Mouse (Mus musculus) cerebellum, adult 2 months (tissue): ENCODE data around the gene Psmc3. TPM values are rescaled to one million over a fixed set of nuclear protein-coding genes. Genes with fewer than 3 reads are reported as not detected.

ENCODE experiments used
- DNase-seq, 2 experiments: peaks; one replicate each; pipeline ENCODE4 v3.0.0; 2021
- H3K27ac ChIP-seq: fragments of 200-500 bp; 2 replicates; pipeline ENCODE4 v1.5.1; 2012; ENCODE audit warnings: low read length, control low read depth, inconsistent platforms; ENCODE audit not compliant: insufficient read depth
- H3K27me3 ChIP-seq: fragments of 200-500 bp; 2 replicates; pipeline ENCODE4 v1.6.1; 2012; ENCODE audit warnings: inconsistent platforms, mild to moderate bottlenecking, low read length, moderate library complexity; ENCODE audit not compliant: control insufficient read depth, insufficient read depth
- H3K4me1 ChIP-seq: fragments of 200-500 bp; 2 replicates; pipeline ENCODE4 v1.6.1; 2011; ENCODE audit warnings: low read length; ENCODE audit not compliant: control insufficient read depth, insufficient read depth
- H3K4me3 ChIP-seq: fragments of 200-500 bp; replicated peaks from 2 replicates; pipeline ENCODE3; 2011; ENCODE audit warnings: mild to moderate bottlenecking, low read depth, low read length, control low read depth; ENCODE audit not compliant: insufficient read depth
- CTCF ChIP-seq: fragments of 200-500 bp; IDR thresholded peaks from 2 replicates; pipeline ENCODE4 v1.5.1; 2011; ENCODE audit warnings: low read depth, mild to moderate bottlenecking, control low read depth, low read length, moderate library complexity, borderline replicate concordance; ENCODE audit not compliant: insufficient read depth
- POLR2A ChIP-seq: fragments of 200-500 bp; IDR thresholded peaks from 2 replicates; pipeline ENCODE4 v1.6.1; 2011; ENCODE audit warnings: low read length, control low read depth, borderline replicate concordance; ENCODE audit not compliant: insufficient read depth
- WGBS: fragments of 180-500 bp; shearing (Covaris S2); methylation state at CpG from one replicate; pipeline ENCODE4 v1.1.7; 2018; 5-methylcytosine and 5-hydroxymethylcytosine counted together
- polyA plus RNA-seq: library from polyadenylated mRNA; depleted of rRNA; stranded (reverse); fragments of >200 nt; gene quantifications from 2 replicates; pipeline ENCODE4 v1.2.3, GENCODE M21; 2012

Gene Psmc3
- polyA plus RNA-seq, 1 experiment = 199 TPM

DNA sequence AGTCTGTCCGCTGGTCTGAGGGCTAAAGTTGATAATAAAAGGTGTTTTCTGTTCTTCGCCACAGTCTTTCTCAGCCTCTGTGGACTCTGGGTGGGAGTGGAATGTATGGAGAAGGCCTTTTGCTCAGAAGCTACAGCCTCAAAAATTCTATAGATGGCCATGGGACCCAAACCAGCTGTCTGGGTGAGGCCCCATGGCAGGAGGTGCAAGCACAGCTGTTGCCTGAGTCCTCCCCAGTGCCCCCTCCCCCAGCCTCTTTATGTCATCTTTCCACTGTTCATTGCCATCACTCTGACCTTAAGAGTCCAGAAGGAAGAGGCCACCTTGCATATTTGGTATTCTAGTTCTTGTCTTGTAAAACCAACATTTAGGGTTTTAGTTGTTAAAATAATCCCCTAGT is 5.6 kb downstream of the Psmc3 start:
- Histone ChIP-seq H3K27me3 (no peaks in the 10 kb centered on the region), H3K4me1 (peaks cover 10% of the 10 kb centered on the region; the same call in 1 of the 2 replicates), H3K4me3 (no peak overlapping the region), H3K27ac (no peak overlapping the region)
- TF ChIP-seq POLR2A (no peak), CTCF (no peak)
- DNase-seq = no peak
- WGBS = 91% methylated on average over 2 of the region's 2 CpGs

DNA sequence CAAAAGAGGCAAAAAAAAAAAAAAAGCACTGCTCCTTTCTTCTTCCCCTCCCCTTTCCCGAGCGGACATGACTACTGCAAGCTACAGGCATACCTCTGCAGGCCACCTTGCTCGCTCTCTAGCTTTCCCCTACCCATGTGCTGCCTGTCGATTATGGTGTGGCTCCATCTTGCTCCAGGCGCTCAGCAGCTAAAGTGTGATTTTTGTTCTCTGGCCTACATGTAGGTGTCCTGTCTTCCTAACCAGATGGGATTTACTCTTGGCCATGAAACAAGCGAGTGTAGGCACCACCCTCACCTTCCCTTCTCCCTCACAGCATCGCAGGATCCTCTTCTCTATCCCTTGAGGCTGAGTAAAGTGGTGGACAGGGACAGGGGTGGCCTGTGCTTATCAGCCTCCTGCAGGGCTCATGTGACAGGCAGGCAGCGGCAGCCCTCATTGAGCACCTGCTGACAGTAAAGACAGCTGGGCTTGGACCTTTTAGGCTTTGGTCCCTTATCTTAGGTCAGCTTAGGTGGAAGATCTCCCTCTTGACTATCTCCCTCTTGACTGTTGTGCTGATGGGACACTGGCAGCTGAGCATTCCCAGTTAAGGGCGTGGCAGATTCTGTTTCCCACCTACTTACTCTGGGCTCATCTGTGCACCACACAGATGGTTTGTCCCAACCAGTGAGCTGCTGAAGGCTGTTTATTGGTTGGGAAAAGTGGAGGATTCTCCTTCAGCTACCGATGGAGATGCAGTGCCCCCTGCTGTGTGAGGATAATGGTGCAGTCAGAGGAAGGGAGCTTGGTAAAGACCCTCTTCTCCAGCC is 6.9 kb downstream of the Psmc3 start:
- 77% methylated on average over 10 of the region's 10 CpGs for WGBS
- no peak overlapping the region for H3K27ac ChIP-seq
- no peaks in the 10 kb centered on the region for H3K27me3 ChIP-seq
- H3K4me1 ChIP-seq = peaks cover 4% of the 10 kb centered on the region; the same call in 1 of the 2 replicates
- no peak overlapping the region for H3K4me3 ChIP-seq
- TF ChIP-seq CTCF = peak; percentile 56; the same call in 1 of the 2 replicates
- 0 out of 2 replicates have a peak, but pooled peaks have one; percentile 12 for TF ChIP-seq POLR2A
- DNase-seq = peak in 1 of 2 experiments; percentile 40

DNA sequence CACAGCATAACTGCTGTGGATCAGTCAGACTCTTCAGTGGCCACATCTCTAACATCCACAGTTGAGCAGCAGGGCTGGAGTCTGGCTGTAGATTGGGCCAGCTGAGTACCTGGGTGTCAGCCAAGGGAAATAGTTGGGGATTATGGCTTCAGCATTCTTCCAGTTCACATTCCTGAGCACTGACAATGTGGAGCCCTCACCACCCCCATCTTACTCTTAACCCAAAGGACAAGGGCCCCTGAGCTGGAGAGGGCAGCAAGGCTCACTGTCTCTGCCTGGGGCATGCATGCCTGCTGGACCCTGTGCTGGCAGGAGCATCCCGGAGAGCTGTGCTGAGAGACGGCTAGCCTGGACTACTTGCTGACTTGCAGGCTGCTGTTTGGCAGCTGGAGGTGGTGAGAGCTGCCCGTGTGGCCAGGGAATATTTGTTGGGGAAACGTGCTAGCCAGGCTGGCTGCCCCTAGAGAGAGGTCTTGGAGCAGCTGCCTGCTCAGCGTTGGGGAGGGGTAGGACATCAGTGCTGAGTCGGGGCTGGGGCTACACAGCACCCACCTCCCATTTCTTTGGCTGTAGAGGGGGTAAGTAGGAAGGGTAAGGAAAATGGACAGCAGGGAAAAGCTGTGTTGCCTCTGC is 8.2 kb downstream of the Psmc3 start:
- TF ChIP-seq CTCF (no peak), POLR2A (no peak)
- no peaks in the 10 kb centered on the region for H3K27me3 ChIP-seq
- peaks cover 10% of the 10 kb centered on the region for H3K4me1 ChIP-seq
- WGBS = 60% methylated on average over 6 of the region's 6 CpGs
- no peak overlapping the region for H3K27ac ChIP-seq
- no peak overlapping the region for H3K4me3 ChIP-seq
- no peak for DNase-seq

DNA sequence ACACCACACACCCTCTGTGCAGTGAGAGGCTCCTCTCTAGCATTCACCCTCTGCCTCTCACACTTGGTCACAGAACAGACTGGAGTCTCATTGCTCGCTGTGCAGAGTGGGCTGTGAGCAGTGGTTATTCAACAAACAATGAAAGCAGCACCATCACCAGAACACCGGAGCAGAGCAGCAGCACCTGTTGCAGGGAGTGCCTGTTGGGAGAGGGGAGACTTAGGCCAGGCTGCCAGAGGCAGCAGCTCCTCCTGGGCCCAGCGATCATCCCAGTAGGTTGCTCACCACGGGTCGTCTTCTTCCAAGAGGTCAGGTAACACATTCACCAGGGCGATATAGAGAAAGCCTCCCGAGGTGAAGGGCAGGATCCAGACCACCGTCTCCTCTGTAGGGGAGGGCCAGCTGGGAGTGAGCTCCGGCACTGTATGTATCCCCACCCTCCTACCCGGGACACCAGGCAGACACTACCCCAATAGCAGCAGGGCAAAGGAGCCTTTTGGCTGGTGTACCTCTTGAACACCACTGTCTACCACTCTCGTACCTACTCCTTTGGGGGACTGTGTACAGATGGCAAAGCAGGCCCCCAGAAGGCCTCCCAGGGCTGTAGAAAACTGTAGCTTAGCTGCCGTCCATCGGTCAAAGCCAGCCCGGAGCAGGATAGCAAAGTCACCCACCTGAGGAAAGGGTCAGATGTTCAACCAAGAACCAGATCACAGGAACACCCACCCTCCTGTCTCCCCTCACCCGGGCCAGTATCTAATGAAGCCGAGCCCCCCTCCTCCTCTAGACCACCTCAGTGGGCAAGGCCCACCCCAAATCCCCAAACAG is 9.2 kb downstream of the Psmc3 start:
- H3K4me1 ChIP-seq = peaks cover 13% of the 10 kb centered on the region
- H3K27ac ChIP-seq = no peak overlapping the region
- DNase-seq = no peak
- TF ChIP-seq POLR2A (no peak), CTCF (no peak)
- WGBS = 90% methylated on average over 16 of the region's 16 CpGs
- no peaks in the 10 kb centered on the region for H3K27me3 ChIP-seq
- no peak overlapping the region for H3K4me3 ChIP-seq

DNA sequence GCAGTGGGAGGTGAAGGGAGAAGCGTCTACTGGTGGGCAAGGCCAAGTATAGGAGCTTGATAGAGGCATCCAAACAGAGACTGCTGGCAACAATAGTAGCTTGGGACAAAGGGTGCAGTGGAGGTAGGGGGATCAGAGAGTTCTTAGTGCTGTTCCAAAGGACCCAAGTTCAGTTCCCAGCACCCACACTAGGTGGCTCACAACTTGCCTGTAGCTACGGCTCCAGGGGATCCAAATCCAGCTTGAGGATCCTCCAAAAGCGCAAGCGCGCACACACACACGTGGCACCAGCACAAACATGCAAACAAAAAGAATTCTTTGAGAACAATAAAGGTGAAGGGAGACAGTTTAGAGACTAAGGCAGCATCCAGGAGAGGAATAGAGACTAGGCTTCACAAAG is 10.4 kb downstream of the Psmc3 start:
- WGBS = 84% methylated on average over 6 of the region's 6 CpGs
- TF ChIP-seq CTCF (no peak), POLR2A (no peak)
- Histone ChIP-seq H3K27me3 (no peaks in the 10 kb centered on the region), H3K4me3 (no peak overlapping the region), H3K4me1 (peaks cover 18% of the 10 kb centered on the region), H3K27ac (no peak overlapping the region)
- no peak for DNase-seq

DNA sequence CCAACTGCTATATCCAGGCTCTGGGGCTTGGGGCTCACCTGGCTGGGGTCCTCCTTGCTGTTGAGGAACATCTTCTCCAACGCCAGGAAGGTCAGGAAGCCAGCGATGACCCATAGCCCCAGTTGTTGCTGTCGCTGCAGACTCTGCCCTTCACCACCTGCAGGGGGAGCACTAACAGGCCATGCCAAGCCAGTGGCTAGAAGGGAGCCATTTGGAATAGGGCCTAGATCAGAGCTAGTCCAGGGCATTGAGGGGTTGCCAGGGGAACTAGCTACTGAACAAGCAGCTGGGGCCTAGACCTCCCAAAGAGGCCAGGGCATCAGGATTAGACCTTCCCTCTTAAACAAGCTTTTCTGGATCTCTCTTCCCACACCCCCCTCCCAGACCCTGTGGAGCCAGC is 11.7 kb downstream of the Psmc3 start:
- H3K27ac ChIP-seq = no peak overlapping the region
- no peak overlapping the region for H3K4me3 ChIP-seq
- peak; percentile 49 to 54 for DNase-seq
- no peaks in the 10 kb centered on the region for H3K27me3 ChIP-seq
- TF ChIP-seq CTCF (peak; percentile 61), POLR2A (no peak)
- H3K4me1 ChIP-seq = peaks cover 18% of the 10 kb centered on the region
- WGBS = 39% methylated on average over 3 of the region's 3 CpGs

DNA sequence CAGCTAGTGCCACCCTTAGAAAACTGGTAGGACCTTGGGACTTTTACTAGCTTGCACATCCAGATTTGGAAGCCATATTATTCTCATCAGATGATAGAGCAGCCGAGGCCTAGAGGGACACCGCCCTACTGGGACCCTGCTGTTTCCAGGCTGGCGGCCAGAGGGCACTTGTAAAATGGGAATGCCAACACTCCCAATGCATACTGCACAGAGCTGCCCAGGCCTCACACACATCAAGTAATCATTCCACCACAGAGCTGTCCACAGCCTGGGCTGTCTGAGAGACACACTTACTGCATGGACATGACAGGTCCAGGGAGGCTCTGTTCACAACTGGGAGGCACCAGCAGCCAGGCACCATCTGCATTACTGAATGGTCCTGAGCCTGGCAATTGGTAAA is 12.6 kb downstream of the Psmc3 start:
- H3K4me3 ChIP-seq = no peak overlapping the region
- TF ChIP-seq CTCF = no peak
- no peak for TF ChIP-seq POLR2A
- 12% methylated on average over 3 of the region's 3 CpGs for WGBS
- no peaks in the 10 kb centered on the region for H3K27me3 ChIP-seq
- H3K4me1 ChIP-seq = peaks cover 20% of the 10 kb centered on the region
- peak; percentile 49 to 61 for DNase-seq
- H3K27ac ChIP-seq = no peak overlapping the region

DNA sequence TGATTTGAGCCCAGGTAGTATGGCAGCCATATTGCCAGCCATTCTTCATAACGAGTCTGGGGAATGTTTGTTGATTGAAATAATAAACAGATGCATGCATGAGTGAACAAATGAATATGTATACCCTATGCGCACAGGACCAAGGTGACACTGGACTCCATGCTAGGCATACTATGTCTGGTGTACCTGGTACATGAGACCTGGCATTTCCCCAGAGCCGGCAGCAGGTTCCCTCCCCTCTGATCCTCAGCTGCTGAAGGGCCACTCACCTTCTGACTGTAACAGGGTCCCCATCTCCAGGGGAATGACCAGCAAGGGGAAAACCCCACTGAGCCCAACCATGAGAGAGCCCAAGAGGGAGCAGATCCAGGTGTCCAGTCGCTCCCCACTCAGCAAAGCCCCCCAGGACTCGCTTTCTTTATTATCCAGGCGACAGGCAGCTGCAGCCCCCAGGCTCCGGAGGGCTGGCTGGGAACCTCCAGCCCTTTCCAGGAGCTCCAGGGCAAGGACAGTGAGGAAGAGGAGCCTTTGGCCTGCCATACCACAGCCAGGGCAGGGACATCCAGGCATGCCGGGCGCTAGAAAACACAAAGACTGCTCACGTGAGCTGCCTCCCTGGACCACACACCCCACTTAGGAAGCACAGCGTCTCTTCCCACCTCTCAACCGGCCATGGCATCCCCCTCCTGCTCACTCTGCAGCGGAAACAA is 14.5 kb downstream of the Psmc3 start:
- TF ChIP-seq POLR2A = no peak
- TF ChIP-seq CTCF = no peak

More for the DNA sequence above, 14.5 kb downstream of the Psmc3 start:
- Histone ChIP-seq H3K4me3 (peak overlapping the region; percentile 91), H3K27ac (no peak overlapping the region), H3K27me3 (no peaks in the 10 kb centered on the region), H3K4me1 (peaks cover 20% of the 10 kb centered on the region)
- 49% methylated on average over 13 of the region's 13 CpGs for WGBS
- no peak for DNase-seq
